Mouse (Mus musculus) lung, adult 2 months (tissue): Measurements from ENCODE around the gene Babam2.
"Not testable (repeated sequence)": the region's sequence is repeated elsewhere in the genome, so short reads cannot be mapped to it uniquely, and the experiment has no call there.

Experiments used
- CTCF ChIP-seq: fragments of 200-500 bp; IDR thresholded peaks from 2 replicates; pipeline ENCODE4 v1.5.1; 2011; ENCODE audit warnings: mild to moderate bottlenecking, low read length, control low read depth; ENCODE audit not compliant: insufficient read depth
- POLR2A ChIP-seq: fragments of 200-500 bp; IDR thresholded peaks from 2 replicates; pipeline ENCODE4 v1.6.1; 2011; ENCODE audit warnings: low read depth, mild to moderate bottlenecking, control low read depth, low read length, borderline replicate concordance; ENCODE audit errors: extremely low read depth

- not testable (repeated sequence) for TF ChIP-seq CTCF, POLR2A
These were observed 106.7 kb downstream of the Babam2 start for GRCm38 (mm10) chr5:31804211-31804610.
